21 mouse cellular contexts compared by ENCODE assay signal in the genomic region with DNA sequence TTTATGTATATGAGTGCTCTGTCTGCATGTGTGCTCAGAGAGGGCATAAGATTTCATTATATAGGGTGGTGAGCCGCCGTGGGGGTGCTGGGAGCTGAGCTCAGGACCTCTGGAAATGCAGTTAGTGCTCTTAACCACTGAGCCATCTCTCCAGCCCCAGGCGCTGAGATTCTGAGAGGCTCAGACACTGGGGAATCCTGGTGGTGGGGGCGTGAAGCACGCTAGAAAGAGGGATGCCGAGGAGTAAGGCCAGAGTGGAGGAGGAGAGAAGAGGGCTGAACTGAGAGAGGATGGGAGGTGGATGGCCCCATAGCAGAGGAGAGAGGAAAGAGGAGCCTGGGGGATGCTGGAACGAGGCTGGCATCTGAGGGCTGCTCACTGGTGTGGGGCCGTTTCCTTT. TPM values are rescaled to one million over a fixed set of nuclear protein-coding genes. Genes with fewer than 3 reads are reported as not detected.
"Had no signal": no experiment of that assay in that cellular context is flagged by ENCODE, and none has a peak within 500 bp of the region (broad histone marks: within the 10 kb centered on the region; RNA-seq: fewer than 3 reads in every experiment).

No protein-coding gene starts in this region.

- H3K27me3 ChIP-seq: midbrain, embryonic 13.5 days; neural tube, embryonic 13.5 days; neural tube, embryonic 15.5 days; stomach, embryonic 15.5 days had no signal

- H3K9me3 ChIP-seq: midbrain, embryonic 13.5 days; neural tube, embryonic 13.5 days; neural tube, embryonic 15.5 days; stomach, embryonic 15.5 days had no signal

- H3K27ac ChIP-seq: midbrain, embryonic 13.5 days; neural tube, embryonic 13.5 days; neural tube, embryonic 15.5 days; stomach, embryonic 15.5 days; stomach, postnatal 0 days had no signal

- ATAC-seq: midbrain, embryonic 13.5 days; midbrain, embryonic 16.5 days had no signal

- H3K36me3 ChIP-seq: midbrain, embryonic 13.5 days; neural tube, embryonic 13.5 days; neural tube, embryonic 15.5 days; stomach, embryonic 15.5 days had no signal

- H3K4me2 ChIP-seq: lung, embryonic 14.5 days; midbrain, embryonic 11.5 days; midbrain, embryonic 13.5 days; neural tube, embryonic 13.5 days; neural tube, embryonic 15.5 days; stomach, embryonic 15.5 days had no signal

- DNase-seq: lung, adult 18-20 months; lung, embryonic 14.5 days; lung, postnatal 10 days; lung, postnatal 4 days; retina, postnatal 1 day; right cerebral cortex, adult 18-20 months; right cerebral cortex, postnatal 25 days; right cerebral cortex, postnatal 4 days; spleen, adult 18-20 months; thymus, adult 2 months; thymus, postnatal 25 days; thymus, postnatal 4 days had no signal

- H3K4me1 ChIP-seq: neural tube, embryonic 13.5 days; neural tube, embryonic 15.5 days had no signal

- H3K9ac ChIP-seq: lung, embryonic 14.5 days; midbrain, embryonic 13.5 days; neural tube, embryonic 13.5 days; neural tube, embryonic 15.5 days; stomach, embryonic 15.5 days had no signal

- H3K4me3 ChIP-seq: midbrain, embryonic 13.5 days; myocyte; neural tube, embryonic 13.5 days; neural tube, embryonic 15.5 days; stomach, embryonic 15.5 days had no signal

RNA-seq across cellular contexts. Expression of a gene that starts 2.9 kb away (rescaled TPM):
- polyA plus RNA-seq: midbrain, embryonic 11.5 days; neural tube, embryonic 11.5 days had no signal
